7 mouse cellular contexts compared by ENCODE assay signal in genomic region chr11:98588833-98589281, GRCm38 (mm10). TPM values are rescaled to one million over a fixed set of nuclear protein-coding genes. Genes with fewer than 3 reads are reported as not detected.
A peak's percentile ranks its signal among the peaks of the same experiment; 100 is the strongest.
DNase-seq lines count a peak whose midpoint lies in the region; ATAC-seq and TF ChIP-seq lines count a peak whose summit lies in the region.

No protein-coding gene starts in this region.

- H3ac ChIP-seq in myocyte (ENCODE audit: control insufficient read depth, insufficient read length), result no peak overlapping the region

- WGBS in lung, postnatal 0 days, result 47% methylated on average over 6 of the region's 6 CpGs
- 33% methylated on average over 6 of the region's 6 CpGs for WGBS in lung, adult 2 months
- 17% methylated on average over 6 of the region's 6 CpGs for WGBS in heart, embryonic 16.5 days

- TF ChIP-seq POLR2A in lung, adult 2 months (IDR thresholded peaks at IDR 0.05; ENCODE audit: borderline replicate concordance, extremely low read depth, low read depth, low read length), result no peak
- TF ChIP-seq POLR2A in brain, embryonic 14.5 days (IDR thresholded peaks at IDR 0.05; ENCODE audit: borderline replicate concordance, extremely low read depth, insufficient read depth, insufficient read length, poor library complexity, severe bottlenecking), result no peak
- TF ChIP-seq POLR2A in myocyte (IDR thresholded peaks at IDR 0.05; ENCODE audit: insufficient read length, low read depth), result no peak

- no peak for TF ChIP-seq EP300 in lung, postnatal 0 days (IDR thresholded peaks at IDR 0.05)

- no peaks in the 10 kb centered on the region for H3K36me3 ChIP-seq in lung, postnatal 0 days (ENCODE audit: insufficient read depth, low read length)
- H3K36me3 ChIP-seq in heart, embryonic 16.5 days (ENCODE audit: control insufficient read depth, insufficient read depth), result no peaks in the 10 kb centered on the region
- H3K36me3 ChIP-seq in myocyte (ENCODE audit: control insufficient read depth, insufficient read depth), result no peaks in the 10 kb centered on the region

- H3K79me2 ChIP-seq in myocyte (ENCODE audit: control insufficient read depth, insufficient read depth), result peaks cover 20% of the 10 kb centered on the region

- peak; percentile 70 for DNase-seq in lung, postnatal 0 days (ENCODE audit: low spot score)
- no peak for DNase-seq in lung, adult 2 months
- DNase-seq in brain, embryonic 14.5 days (ENCODE audit: low read depth), result peak; percentile 14
- DNase-seq in frontal cortex, postnatal 10 days (ENCODE audit: low spot score in 2 of 2), result no peak
- no peak for DNase-seq in cerebellum, adult 9-10 months

- H3K9ac ChIP-seq in lung, postnatal 0 days (replicated peaks; ENCODE audit: low read depth), result no peak overlapping the region
- peak overlapping the region; percentile 56; the same call in 1 of the 2 replicates for H3K9ac ChIP-seq in heart, embryonic 16.5 days (ENCODE audit: low read length)

- H3K4me1 ChIP-seq in lung, postnatal 0 days (ENCODE audit: insufficient read depth, low read depth, low read length), result peaks cover 8% of the 10 kb centered on the region; the same call in 1 of the 2 replicates
- peaks cover 8% of the 10 kb centered on the region; the same call in 1 of the 2 replicates for H3K4me1 ChIP-seq in lung, adult 2 months (ENCODE audit: control insufficient read depth, insufficient read depth, low read length)
- peaks cover 50% of the 10 kb centered on the region for H3K4me1 ChIP-seq in heart, embryonic 16.5 days (ENCODE audit: control insufficient read depth, insufficient read depth, low read length)

- peak overlapping the region; percentile 83; the same call in 1 of the 2 replicates for H3K4me2 ChIP-seq in lung, postnatal 0 days (replicated peaks; ENCODE audit: low read depth, low read length)
- peak overlapping the region; percentile 65 for H3K4me2 ChIP-seq in heart, embryonic 16.5 days (ENCODE audit: low read depth, low read length)
- peak overlapping the region; percentile 87 for H3K4me2 ChIP-seq in myocyte (ENCODE audit: low read depth)

- ATAC-seq in lung, postnatal 0 days, result no peak
- ATAC-seq in heart, embryonic 16.5 days (replicated peaks; ENCODE audit: extremely low read depth, insufficient read depth, low FRiP score), result no peak

- H3K27ac ChIP-seq in lung, postnatal 0 days (ENCODE audit: low read length), result peak overlapping the region; percentile 92; the same call in 1 of the 2 replicates
- H3K27ac ChIP-seq in heart, embryonic 16.5 days (ENCODE audit: low read length), result peak overlapping the region; percentile 96

- TF ChIP-seq CTCF in lung, postnatal 0 days (IDR thresholded peaks at IDR 0.05), result no peak
- TF ChIP-seq CTCF in lung, adult 2 months (IDR thresholded peaks at IDR 0.05; ENCODE audit: insufficient read depth, low read length), result no peak
- no peak for TF ChIP-seq CTCF in brain, embryonic 14.5 days (IDR thresholded peaks at IDR 0.05; ENCODE audit: borderline replicate concordance, extremely low read depth, insufficient read depth, insufficient read length)

- no peak overlapping the region for H3K4me3 ChIP-seq in lung, postnatal 0 days (ENCODE audit: low read depth, low read length)
- H3K4me3 ChIP-seq in lung, adult 2 months (replicated peaks; ENCODE audit: extremely low read depth, low read depth, low read length), result no peak overlapping the region
- H3K4me3 ChIP-seq in heart, embryonic 16.5 days (ENCODE audit: low read length), result no peak overlapping the region
- H3K4me3 ChIP-seq in myocyte, result peak overlapping the region; percentile 77

- H3K27me3 ChIP-seq in lung, postnatal 0 days (replicated peaks; ENCODE audit: insufficient read depth, low read length), result no peaks in the 10 kb centered on the region
- no peaks in the 10 kb centered on the region for H3K27me3 ChIP-seq in heart, embryonic 16.5 days (ENCODE audit: control insufficient read depth, insufficient read depth, low read length)
- H3K27me3 ChIP-seq in myocyte (ENCODE audit: control insufficient read depth, insufficient read depth, insufficient read length), result peaks cover 13% of the 10 kb centered on the region

- H3K9me3 ChIP-seq in lung, postnatal 0 days (ENCODE audit: low read length), result no peaks in the 10 kb centered on the region
- H3K9me3 ChIP-seq in heart, embryonic 16.5 days (replicated peaks; ENCODE audit: control insufficient read depth, low read length), result no peaks in the 10 kb centered on the region

TF ChIP-seq in myocyte, 11 proteins besides CTCF, POLR2A, EP300 and RAD21:
- TF ChIP-seq E2F4 (IDR thresholded peaks at IDR 0.05; ENCODE audit: insufficient read depth) (no peak), CEBPB (IDR thresholded peaks at IDR 0.05; ENCODE audit: insufficient read depth, poor library complexity, severe bottlenecking) (no peak), POLR2AphosphoS2 (IDR thresholded peaks at IDR 0.05; ENCODE audit: insufficient read length, low read depth) (no peak), REST (IDR thresholded peaks at IDR 0.05; ENCODE audit: insufficient read depth, insufficient read length) (no peak), MYOG (IDR thresholded peaks at IDR 0.05; ENCODE audit: control insufficient read depth in 1 of 3, insufficient read depth in 1 of 3, insufficient read length in 2 of 3, low read depth in 2 of 3) (no peak), TCF12 (IDR thresholded peaks at IDR 0.05; ENCODE audit: insufficient read depth, poor library complexity, severe bottlenecking) (no peak), MAX (IDR thresholded peaks at IDR 0.05; ENCODE audit: low read depth) (no peak), USF1 (IDR thresholded peaks at IDR 0.05; ENCODE audit: low read depth) (no peak), MYOD1 (IDR thresholded peaks at IDR 0.05; ENCODE audit: control insufficient read depth in 1 of 3, insufficient read length in 2 of 3, low read depth in 2 of 3) (no peak), SRF (IDR thresholded peaks at IDR 0.05; ENCODE audit: control insufficient read depth, insufficient read length, low read depth) (no peak), TCF3 (IDR thresholded peaks at IDR 0.05; ENCODE audit: insufficient read length, low read depth) (no peak)

RNA-seq across cellular contexts. Expression of gene Ormdl3, which starts 1.7 kb away (rescaled TPM):
- 43.7 and 45.3 TPM in 2 replicates for polyA plus RNA-seq in lung, postnatal 0 days (2015; fragmentation: Nextera tagmentation; extraction: Ambion mirVana)
- 55.6 and 56.7 TPM in 2 replicates for polyA plus RNA-seq in lung, adult 2 months (2012; rRNA removed)
- polyA plus RNA-seq in brain, embryonic 14.5 days (2012; rRNA removed), result 80.6 and 94.6 TPM in 2 replicates
- 65.1 and 66.7 TPM in 2 replicates for polyA plus RNA-seq in heart, embryonic 16.5 days (2015; fragmentation: Nextera tagmentation; extraction: Ambion mirVana)
- 43.5 TPM for polyA plus RNA-seq in myocyte (2012; fragmentation: generic; extraction: Trizol)

RNA-seq across cellular contexts. Expression of gene Lrrc3c, which starts 9.2 kb away (rescaled TPM):
- polyA plus RNA-seq in lung, postnatal 0 days (2015; fragmentation: Nextera tagmentation; extraction: Ambion mirVana), result not detected in 2 replicates
- polyA plus RNA-seq in lung, adult 2 months (2012; rRNA removed), result not detected in 2 replicates
- polyA plus RNA-seq in brain, embryonic 14.5 days (2012; rRNA removed), result not detected in 2 replicates
- not detected in 2 replicates for polyA plus RNA-seq in heart, embryonic 16.5 days (2015; fragmentation: Nextera tagmentation; extraction: Ambion mirVana)
- not detected for polyA plus RNA-seq in myocyte (2012; fragmentation: generic; extraction: Trizol)

RNA-seq across cellular contexts. Expression of gene Gm12355, which starts 36.6 kb away (rescaled TPM):
- polyA plus RNA-seq in lung, postnatal 0 days (2015; fragmentation: Nextera tagmentation; extraction: Ambion mirVana), result 0.14 and 0.70 TPM in 2 replicates
- polyA plus RNA-seq in lung, adult 2 months (2012; rRNA removed), result not detected in 2 replicates
- polyA plus RNA-seq in brain, embryonic 14.5 days (2012; rRNA removed), result 0.08 and 0.33 TPM in 2 replicates
- 0.30 and 2.9 TPM in 2 replicates for polyA plus RNA-seq in heart, embryonic 16.5 days (2015; fragmentation: Nextera tagmentation; extraction: Ambion mirVana)
- polyA plus RNA-seq in myocyte (2012; fragmentation: generic; extraction: Trizol), result 0.44 TPM

RNA-seq across cellular contexts. Expression of gene Gsdma3, which starts 37.3 kb away (rescaled TPM):
- not detected in 2 replicates for polyA plus RNA-seq in lung, postnatal 0 days (2015; fragmentation: Nextera tagmentation; extraction: Ambion mirVana)
- polyA plus RNA-seq in lung, adult 2 months (2012; rRNA removed), result not detected in 2 replicates
- polyA plus RNA-seq in brain, embryonic 14.5 days (2012; rRNA removed), result not detected in 2 replicates
- polyA plus RNA-seq in heart, embryonic 16.5 days (2015; fragmentation: Nextera tagmentation; extraction: Ambion mirVana), result 0.09 TPM in 1 of 2 replicates, not detected in the other
- polyA plus RNA-seq in myocyte (2012; fragmentation: generic; extraction: Trizol), result not detected

RNA-seq across cellular contexts. Expression of gene Zpbp2, which starts 38.0 kb away (rescaled TPM):
- polyA plus RNA-seq in lung, postnatal 0 days (2015; fragmentation: Nextera tagmentation; extraction: Ambion mirVana), result 0.10 and 0.21 TPM in 2 replicates
- polyA plus RNA-seq in lung, adult 2 months (2012; rRNA removed), result 0.34 TPM in 1 of 2 replicates, not detected in the other
- 0.06 and 0.30 TPM in 2 replicates for polyA plus RNA-seq in brain, embryonic 14.5 days (2012; rRNA removed)
- polyA plus RNA-seq in heart, embryonic 16.5 days (2015; fragmentation: Nextera tagmentation; extraction: Ambion mirVana), result 0.42 and 0.62 TPM in 2 replicates
- not detected for polyA plus RNA-seq in myocyte (2012; fragmentation: generic; extraction: Trizol)

Comparison
In these comparisons a context has a peak if more than half of its experiments do, and no peak if none do; other contexts are left out.
1. DNase-seq: peak in lung, postnatal 0 days (single experiment) and brain, embryonic 14.5 days (single experiment); none in lung, adult 2 months (single experiment), frontal cortex, postnatal 10 days (0 of 2) and cerebellum, adult 9-10 months (single experiment).
2. Peak in every context shown above with its lines, with median percentiles within 50 percentile points of each other: H3K4me2 ChIP-seq.